Mouse (Mus musculus): ENCODE measurements at regions not wholly inside any gene's neighbourhood (a gene's known extent, or its start where the extent isn't known, plus 50 kb on each side); places are given as distances from the start of the nearest gene placed in this dataset.

DNA sequence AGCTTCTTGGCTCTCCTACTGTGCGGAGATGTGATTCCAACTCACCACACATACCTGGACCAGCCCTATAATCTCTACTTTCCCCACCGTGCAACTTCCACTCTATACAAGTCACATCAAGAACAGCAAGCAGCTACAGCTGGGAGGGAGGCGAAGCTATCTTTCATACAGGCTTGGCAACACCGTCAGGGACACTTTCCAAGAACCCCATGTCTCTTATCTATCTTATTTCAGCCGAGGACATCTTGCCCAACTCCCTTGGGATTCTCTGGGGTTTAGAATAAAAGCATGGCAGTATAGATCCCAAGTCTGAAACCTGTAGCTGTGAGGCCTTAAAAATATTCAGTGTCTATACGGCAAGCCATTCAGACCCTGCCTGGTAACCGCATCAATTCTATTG, 341.5 kb upstream of the Tbx3 start:
- no peak for TF ChIP-seq POLR2A (IDR thresholded peaks at IDR 0.05; ENCODE audit: insufficient read length, low read depth)
- no peak for TF ChIP-seq MYOG (IDR thresholded peaks at IDR 0.05; ENCODE audit: control insufficient read depth in 1 of 3, insufficient read depth in 1 of 3, insufficient read length in 2 of 3, low read depth in 2 of 3)
- TF ChIP-seq SRF (IDR thresholded peaks at IDR 0.05; ENCODE audit: control insufficient read depth, insufficient read length, low read depth) = no peak
- TF ChIP-seq USF1 (IDR thresholded peaks at IDR 0.05; ENCODE audit: low read depth) = no peak
- TF ChIP-seq TCF12 (IDR thresholded peaks at IDR 0.05; ENCODE audit: insufficient read depth, poor library complexity, severe bottlenecking) = no peak
- TF ChIP-seq MAX (IDR thresholded peaks at IDR 0.05; ENCODE audit: low read depth) = no peak
- TF ChIP-seq E2F4 (IDR thresholded peaks at IDR 0.05; ENCODE audit: insufficient read depth) = no peak
- TF ChIP-seq CEBPB (IDR thresholded peaks at IDR 0.05; ENCODE audit: insufficient read depth, poor library complexity, severe bottlenecking) = no peak
- no peak for TF ChIP-seq MYOD1 (IDR thresholded peaks at IDR 0.05; ENCODE audit: control insufficient read depth in 1 of 3, insufficient read length in 2 of 3, low read depth in 2 of 3)
- no peak for TF ChIP-seq POLR2AphosphoS2 (IDR thresholded peaks at IDR 0.05; ENCODE audit: insufficient read length, low read depth)
- TF ChIP-seq TCF3 (IDR thresholded peaks at IDR 0.05; ENCODE audit: insufficient read length, low read depth) = no peak
- no peak for TF ChIP-seq REST (IDR thresholded peaks at IDR 0.05; ENCODE audit: insufficient read depth, insufficient read length)
